In the genomic region with DNA sequence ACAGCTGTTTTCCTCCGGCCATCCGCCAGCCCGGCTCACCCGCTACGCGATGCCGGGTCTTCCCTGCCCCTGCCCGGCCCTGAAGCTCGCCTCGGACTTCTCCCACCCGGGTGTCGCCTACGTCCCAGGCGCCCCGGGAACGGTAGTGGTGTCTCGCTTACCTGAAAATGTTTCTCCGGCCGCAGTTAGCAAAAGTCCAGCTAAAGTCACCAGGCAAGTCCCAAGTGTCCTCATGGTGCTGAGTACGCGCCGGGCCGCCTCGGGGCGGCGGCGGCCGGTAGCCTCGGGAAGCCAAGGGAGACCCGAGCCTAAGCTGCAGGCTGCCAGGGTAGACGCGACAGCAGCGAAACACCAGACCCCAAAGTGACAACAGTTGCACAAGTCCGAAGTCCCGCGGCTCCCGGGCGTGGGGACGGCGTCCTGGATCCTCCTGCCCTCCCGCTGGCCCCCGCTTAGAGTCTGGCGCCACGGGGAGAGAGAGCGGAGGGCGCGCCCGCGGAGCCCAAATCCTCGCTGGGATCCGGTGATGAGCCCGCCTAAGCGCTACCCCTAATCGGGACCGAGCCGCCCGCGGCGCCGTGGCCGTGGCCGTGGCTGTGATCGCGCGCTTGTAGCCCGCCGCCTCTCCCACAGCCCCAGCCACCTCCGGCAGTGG, we compare ENCODE assay signal across 9 mouse cellular contexts. TPM values are rescaled to one million over a fixed set of nuclear protein-coding genes. Genes with fewer than 3 reads are reported as not detected.
DNase-seq lines count a peak whose midpoint lies in the region; ATAC-seq lines count a peak whose summit lies in the region.
"Had no signal": no experiment of that assay in that cellular context is flagged by ENCODE, and none has a peak within 500 bp of the region (broad histone marks: within the 10 kb centered on the region; RNA-seq: fewer than 3 reads in every experiment).

No protein-coding gene starts in this region.

- H3K9me3 ChIP-seq in forebrain, embryonic 14.5 days (replicated peaks; ENCODE audit: control insufficient read depth, low read length): no peaks in the 10 kb centered on the region
- H3K9me3 ChIP-seq in hindbrain, embryonic 15.5 days: no peaks in the 10 kb centered on the region
- no peaks in the 10 kb centered on the region for H3K9me3 ChIP-seq in liver, embryonic 15.5 days (replicated peaks)
- H3K9me3 ChIP-seq in neural tube, embryonic 12.5 days: no peaks in the 10 kb centered on the region

- peak; percentile 45 for ATAC-seq in forebrain, embryonic 14.5 days
- peak; percentile 49 for ATAC-seq in hindbrain, embryonic 15.5 days (ENCODE audit: low FRiP score, low read depth)
- ATAC-seq in liver, embryonic 15.5 days (ENCODE audit: insufficient read depth): 0 out of 2 replicates have a peak, but pooled peaks have one; percentile 38
- peak; percentile 61 for ATAC-seq in neural tube, embryonic 12.5 days (ENCODE audit: low FRiP score, low read depth)

- peak overlapping the region; percentile 60 for H3K4me3 ChIP-seq in forebrain, embryonic 14.5 days (ENCODE audit: low read depth, low read length)
- H3K4me3 ChIP-seq in hindbrain, embryonic 15.5 days: peak overlapping the region; percentile 79
- H3K4me3 ChIP-seq in liver, embryonic 15.5 days (replicated peaks): peak overlapping the region; percentile 55
- H3K4me3 ChIP-seq in neural tube, embryonic 12.5 days: peak overlapping the region; percentile 74

- peak; percentile 44 for DNase-seq in gastrocnemius, adult 18-20 months (ENCODE audit: low spot score)
- DNase-seq in gastrocnemius, postnatal 25 days: no peak
- peak; percentile 72 to 74 for DNase-seq in adrenal gland, postnatal 36 days
- DNase-seq in forebrain, embryonic 14.5 days (ENCODE audit: low spot score): peak; percentile 45
- no peak for DNase-seq in adipocyte (ENCODE audit: low spot score)

- peaks cover 9% of the 10 kb centered on the region for H3K27me3 ChIP-seq in forebrain, embryonic 14.5 days (replicated peaks; ENCODE audit: control insufficient read depth, insufficient read depth, low read length)
- no peaks in the 10 kb centered on the region for H3K27me3 ChIP-seq in hindbrain, embryonic 15.5 days
- H3K27me3 ChIP-seq in liver, embryonic 15.5 days: peaks cover 58% of the 10 kb centered on the region
- H3K27me3 ChIP-seq in neural tube, embryonic 12.5 days (replicated peaks): peaks cover 16% of the 10 kb centered on the region; the same call in 1 of the 2 replicates

- peaks cover 4% of the 10 kb centered on the region for H3K4me1 ChIP-seq in forebrain, embryonic 14.5 days (ENCODE audit: control insufficient read depth, insufficient read depth, low read length)
- peaks cover 23% of the 10 kb centered on the region for H3K4me1 ChIP-seq in hindbrain, embryonic 15.5 days (replicated peaks)
- H3K4me1 ChIP-seq in liver, embryonic 15.5 days (replicated peaks): no peaks in the 10 kb centered on the region
- peaks cover 15% of the 10 kb centered on the region for H3K4me1 ChIP-seq in neural tube, embryonic 12.5 days

- H3K27ac ChIP-seq in forebrain, embryonic 14.5 days (ENCODE audit: low read depth, low read length): no peak overlapping the region
- H3K27ac ChIP-seq in hindbrain, embryonic 15.5 days (replicated peaks): peak overlapping the region; percentile 84
- no peak overlapping the region for H3K27ac ChIP-seq in liver, embryonic 15.5 days (replicated peaks)
- no peak overlapping the region for H3K27ac ChIP-seq in neural tube, embryonic 12.5 days

- peak overlapping the region; percentile 96 for H3K4me2 ChIP-seq in forebrain, embryonic 14.5 days (ENCODE audit: low read length)
- H3K4me2 ChIP-seq in hindbrain, embryonic 15.5 days: peak overlapping the region; percentile 95
- H3K4me2 ChIP-seq in liver, embryonic 15.5 days: peak overlapping the region; percentile 69
- H3K4me2 ChIP-seq in neural tube, embryonic 12.5 days (replicated peaks): peak overlapping the region; percentile 93

- no peaks in the 10 kb centered on the region for H3K36me3 ChIP-seq in forebrain, embryonic 14.5 days (ENCODE audit: control insufficient read depth, insufficient read depth, low read length)
- no peaks in the 10 kb centered on the region for H3K36me3 ChIP-seq in hindbrain, embryonic 15.5 days
- H3K36me3 ChIP-seq in liver, embryonic 15.5 days (replicated peaks): no peaks in the 10 kb centered on the region
- H3K36me3 ChIP-seq in neural tube, embryonic 12.5 days: no peaks in the 10 kb centered on the region
- H3K36me3 ChIP-seq: G1E had no signal

- under 1% methylated on average over 60 of the region's 68 CpGs for WGBS in forebrain, embryonic 14.5 days
- under 1% methylated on average over 53 of the region's 68 CpGs for WGBS in hindbrain, embryonic 15.5 days
- under 1% methylated on average over 68 of the region's 68 CpGs for WGBS in liver, embryonic 15.5 days (ENCODE audit: insufficient replicate concordance)
- under 1% methylated on average over 68 of the region's 68 CpGs for WGBS in neural tube, embryonic 12.5 days

- peak overlapping the region; percentile 74 for H3K9ac ChIP-seq in forebrain, embryonic 14.5 days (ENCODE audit: low read length)
- peak overlapping the region; percentile 69 for H3K9ac ChIP-seq in hindbrain, embryonic 15.5 days
- H3K9ac ChIP-seq in liver, embryonic 15.5 days: peak overlapping the region; percentile 32; the same call in 1 of the 2 replicates
- H3K9ac ChIP-seq in neural tube, embryonic 12.5 days: peak overlapping the region; percentile 72

RNA-seq across cellular contexts. Expression of a gene that starts 0.3 kb away (rescaled TPM):
- total RNA-seq in gastrocnemius, adult 18-20 months (2021): 10 to 100 TPM; 24.8 to 24.9 TPM
- 10 to 100 TPM; 22.4 to 28.0 TPM for total RNA-seq in gastrocnemius, postnatal 25 days (2021)
- total RNA-seq in adrenal gland, postnatal 36 days (2021): 10 to 100 TPM; 29.3 to 34.4 TPM
- polyA plus RNA-seq in forebrain, embryonic 14.5 days (2014; fragmentation: Nextera tagmentation; extraction: Ambion mirVana): 8.0 and 9.8 TPM in 2 replicates
- polyA plus RNA-seq in hindbrain, embryonic 15.5 days (2015; fragmentation: Nextera tagmentation; extraction: Ambion mirVana): 22.5 and 24.7 TPM in 2 replicates
- 1.4 and 1.8 TPM in 2 replicates for polyA plus RNA-seq in liver, embryonic 15.5 days (2015; fragmentation: Nextera tagmentation; extraction: Ambion mirVana)
- 13.9 and 15.6 TPM in 2 replicates for polyA plus RNA-seq in neural tube, embryonic 12.5 days (2016; fragmentation: Nextera tagmentation; extraction: Ambion mirVana)
- polyA plus RNA-seq: G1E had no signal

Comparison
In these comparisons a context has a peak if more than half of its experiments do, and no peak if none do; other contexts are left out.
1. DNase-seq: peak in gastrocnemius, adult 18-20 months (single experiment), adrenal gland, postnatal 36 days (2 of 2) and forebrain, embryonic 14.5 days (single experiment); none in gastrocnemius, postnatal 25 days (single experiment) and adipocyte (single experiment).
2. Peak in every context shown above with its lines, with median percentiles within 50 percentile points of each other: ATAC-seq, H3K4me2 ChIP-seq, H3K4me3 ChIP-seq and H3K9ac ChIP-seq.